Comparison of ENCODE assay signal across 1 mouse cellular context in the genomic region with DNA sequence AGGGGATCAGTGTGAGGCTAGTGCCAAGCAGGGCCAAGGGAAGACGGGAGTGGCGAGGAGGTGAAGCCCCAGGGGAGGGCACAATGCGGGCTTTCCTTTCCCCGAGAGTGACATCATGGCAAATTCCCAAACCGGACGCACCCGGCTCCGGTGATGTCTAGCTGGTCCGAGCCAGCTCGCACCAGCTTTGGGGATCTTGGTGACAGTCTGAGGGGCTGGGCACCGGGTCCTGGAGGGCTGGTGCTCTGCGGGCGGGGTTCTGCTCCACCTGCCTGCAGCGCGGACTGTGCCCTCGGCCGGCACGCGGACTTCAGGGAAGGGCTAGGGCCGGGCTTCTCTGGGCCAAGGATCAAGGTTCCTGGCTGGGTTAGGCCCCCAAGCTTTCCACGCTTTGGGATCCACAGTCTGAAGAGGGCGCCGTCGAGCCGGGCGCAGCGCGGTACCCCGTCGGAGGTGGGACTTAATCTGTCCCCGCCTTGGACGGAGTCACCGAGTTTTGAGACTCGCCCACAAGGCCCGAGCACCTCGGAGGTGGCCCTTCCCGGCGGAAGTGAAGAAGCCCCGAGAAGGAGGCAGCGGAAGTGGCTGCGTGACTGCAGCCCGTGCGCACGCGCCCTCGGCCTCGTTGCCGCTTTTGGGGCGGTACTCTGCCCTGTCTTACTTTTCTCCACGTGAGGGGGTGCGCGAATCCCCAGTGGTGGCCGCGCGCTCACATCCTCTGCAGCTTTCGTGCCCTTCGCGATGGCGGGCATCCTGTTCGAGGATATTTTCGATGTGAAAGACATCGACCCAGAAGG.
A peak's percentile ranks its signal among the peaks of the same experiment; 100 is the strongest.
TF ChIP-seq lines count a peak whose summit lies in the region.

A gene (plus strand): TSS at position 485 of the 797 bp plus-strand sequence.
A gene (minus strand): TSS at position 566 of the 797 bp plus-strand sequence.

TF ChIP-seq in CH12.LX, 34 proteins besides CTCF, POLR2A, EP300 and RAD21 (continued from another document):
- TF ChIP-seq RCOR1 (conservative IDR thresholded peaks at IDR 0.05; ENCODE audit: low read depth, low read length) (0 out of 2 replicates have a peak, but pooled peaks have one; percentile 19), POLR2AphosphoS2 (IDR thresholded peaks at IDR 0.05; ENCODE audit: low read depth, low read length) (peak; percentile 87), ZNF384 (IDR thresholded peaks at IDR 0.05; ENCODE audit: low read depth, low read length) (no peak), MXI1 (IDR thresholded peaks at IDR 0.05; ENCODE audit: low read depth, low read length) (peak; percentile 98), NRF1 (IDR thresholded peaks at IDR 0.05; ENCODE audit: low read depth, low read length) (peak; percentile 97), GABPA (IDR thresholded peaks at IDR 0.05; ENCODE audit: insufficient replicate concordance, low read depth, low read length) (no peak; the same call in 1 of the 2 replicates), UBTF (IDR thresholded peaks at IDR 0.05; ENCODE audit: low read depth, low read length) (peak; percentile 78; the same call in 1 of the 2 replicates), ZMIZ1 (IDR thresholded peaks at IDR 0.05; ENCODE audit: low read depth, low read length) (peak; percentile 87; the same call in 1 of the 2 replicates), TCF12 (IDR thresholded peaks at IDR 0.05; ENCODE audit: low read depth, low read length) (peak; percentile 40; the same call in 1 of the 2 replicates), TBP (conservative IDR thresholded peaks at IDR 0.05; ENCODE audit: low read depth, low read length) (peak; percentile 33; the same call in 1 of the 2 replicates), NELFE (IDR thresholded peaks at IDR 0.05; ENCODE audit: low read depth, low read length) (peak; percentile 93), MAFK (IDR thresholded peaks at IDR 0.05; ENCODE audit: insufficient replicate concordance, low read length) (no peak), MYC (IDR thresholded peaks at IDR 0.05; ENCODE audit: low read depth, low read length) (peak; percentile 95), ZKSCAN1 (IDR thresholded peaks at IDR 0.05; ENCODE audit: borderline replicate concordance, low read depth, low read length) (no peak), MAZ (IDR thresholded peaks at IDR 0.05; ENCODE audit: low read depth, low read length) (peak; percentile 79), KAT2A (IDR thresholded peaks at IDR 0.05; ENCODE audit: insufficient replicate concordance, low read length) (peak; percentile 76; the same call in 1 of the 2 replicates), SIN3A (IDR thresholded peaks at IDR 0.05; ENCODE audit: low read length) (peak; percentile 34), ZC3H11A (IDR thresholded peaks at IDR 0.05; ENCODE audit: low read depth, low read length) (no peak), IRF4 (IDR thresholded peaks at IDR 0.05; ENCODE audit: low read depth, low read length) (peak; percentile 47), ELF1 (IDR thresholded peaks at IDR 0.05; ENCODE audit: low read depth, low read length) (peak; percentile 94), MAX (IDR thresholded peaks at IDR 0.05; ENCODE audit: low read length) (peak; percentile 93), JUND (conservative IDR thresholded peaks at IDR 0.05; ENCODE audit: low read depth, low read length) (no peak), E2F4 (IDR thresholded peaks at IDR 0.05; ENCODE audit: insufficient replicate concordance, low read depth, low read length) (no peak), USF1 (IDR thresholded peaks at IDR 0.05; ENCODE audit: low read depth, low read length) (peak; percentile 62), SMC3 (IDR thresholded peaks at IDR 0.05; ENCODE audit: low read depth, low read length) (peak; percentile 33; the same call in 1 of the 2 replicates), USF2 (conservative IDR thresholded peaks at IDR 0.05; ENCODE audit: low read depth, low read length) (no peak; the same call in 1 of the 2 replicates), BHLHE40 (IDR thresholded peaks at IDR 0.05; ENCODE audit: low read depth, low read length) (peak; percentile 97), CHD2 (IDR thresholded peaks at IDR 0.05; ENCODE audit: low read length) (no peak)
